ENCODE assay signal across 10 mouse cellular contexts in the genomic region with DNA sequence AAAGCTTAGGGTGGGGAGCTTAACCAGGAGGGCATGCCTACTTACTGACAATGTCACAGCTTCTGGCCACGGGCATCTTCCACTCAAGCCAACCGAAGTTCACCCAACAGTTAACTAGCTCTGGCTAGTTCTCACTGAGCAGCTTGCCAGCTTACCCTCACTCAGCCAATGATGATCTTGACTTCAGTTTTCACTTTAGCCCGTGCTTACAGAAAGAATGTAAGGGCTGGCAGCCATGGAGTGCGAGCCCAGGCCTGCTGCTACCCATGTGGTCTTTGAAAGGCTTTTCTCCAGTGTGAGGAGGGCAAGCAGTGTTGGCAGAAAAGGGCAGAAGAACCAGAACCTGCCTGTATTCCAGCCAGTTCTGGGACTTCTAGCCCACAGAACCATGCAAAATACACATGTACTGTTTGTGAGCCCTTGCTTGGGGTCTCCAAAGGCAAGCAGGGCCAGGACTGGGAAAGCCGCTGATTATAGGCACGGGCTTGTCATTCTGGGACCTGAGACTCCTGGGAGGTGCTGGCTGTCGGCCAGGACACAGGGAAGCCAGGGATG.
DNase-seq lines count a peak whose midpoint lies in the region; ATAC-seq lines count a peak whose summit lies in the region.
"Had no signal": no experiment of that assay in that cellular context is flagged by ENCODE, and none has a peak within 500 bp of the region (broad histone marks: within the 10 kb centered on the region; RNA-seq: fewer than 3 reads in every experiment).

No protein-coding gene starts in this region.

- no peaks in the 10 kb centered on the region for H3K36me3 ChIP-seq in embryonic facial prominence, embryonic 10.5 days (replicated peaks)

- no peaks in the 10 kb centered on the region for H3K27me3 ChIP-seq in embryonic facial prominence, embryonic 10.5 days (replicated peaks; ENCODE audit: low read depth, poor library complexity, severe bottlenecking)
- H3K27me3 ChIP-seq: megakaryocyte, embryonic 14.5 days had no signal

- peaks cover 36% of the 10 kb centered on the region for H3K4me1 ChIP-seq in embryonic facial prominence, embryonic 10.5 days

- no peak for ATAC-seq in erythroblast, adult 5-6 weeks (replicated peaks; ENCODE audit: low FRiP score, poor library complexity, severe bottlenecking)

- DNase-seq in cerebellum, postnatal 25 days = peak; percentile 49 to 50
- DNase-seq in cerebellum, adult 11 months = no peak
- peak; percentile 43 for DNase-seq in kidney, adult 18-20 months
- no peak for DNase-seq in kidney, postnatal 4 days
- DNase-seq in embryonic facial prominence, embryonic 10.5 days (ENCODE audit: low spot score) = no peak
- peak; percentile 40 to 46 for DNase-seq in kidney, postnatal 36 days
- DNase-seq in natural killer cell, adult 2 months (ENCODE audit: low spot score in 2 of 2) = no peak

- peak overlapping the region; percentile 71 for H3K27ac ChIP-seq in embryonic facial prominence, embryonic 10.5 days (replicated peaks)
- H3K27ac ChIP-seq: kidney, postnatal 0 days had no signal

- no peaks in the 10 kb centered on the region for H3K9me3 ChIP-seq in embryonic facial prominence, embryonic 10.5 days
- H3K9me3 ChIP-seq: megakaryocyte, embryonic 14.5 days had no signal

- no peak overlapping the region for H3K4me3 ChIP-seq in embryonic facial prominence, embryonic 10.5 days
- H3K4me3 ChIP-seq: megakaryocyte, embryonic 14.5 days had no signal

- 68% methylated on average over 7 of the region's 7 CpGs for WGBS in embryonic facial prominence, embryonic 10.5 days

Comparison
In these comparisons a context has a peak if more than half of its experiments do, and no peak if none do; other contexts are left out.
1. DNase-seq: peak in cerebellum, postnatal 25 days (2 of 2), kidney, adult 18-20 months (single experiment) and kidney, postnatal 36 days (2 of 2); none in cerebellum, adult 11 months (single experiment), kidney, postnatal 4 days (0 of 2), embryonic facial prominence, embryonic 10.5 days (single experiment) and natural killer cell, adult 2 months (0 of 2).